Mouse (Mus musculus) erythroblast, embryonic 14.5 days (primary cell): ENCODE data around the gene Zfp462.

Source experiments
- GATA1 ChIP-seq: IDR thresholded peaks from 2 replicates; pipeline ENCODE4 v1.6.1; 2012; ENCODE audit warnings: low read length, inconsistent platforms, mixed read lengths
- TAL1 ChIP-seq: IDR thresholded peaks from 3 replicates; pipeline ENCODE4 v1.6.1; 2012; ENCODE audit warnings: low read length, inconsistent platforms, mixed read lengths

DNA sequence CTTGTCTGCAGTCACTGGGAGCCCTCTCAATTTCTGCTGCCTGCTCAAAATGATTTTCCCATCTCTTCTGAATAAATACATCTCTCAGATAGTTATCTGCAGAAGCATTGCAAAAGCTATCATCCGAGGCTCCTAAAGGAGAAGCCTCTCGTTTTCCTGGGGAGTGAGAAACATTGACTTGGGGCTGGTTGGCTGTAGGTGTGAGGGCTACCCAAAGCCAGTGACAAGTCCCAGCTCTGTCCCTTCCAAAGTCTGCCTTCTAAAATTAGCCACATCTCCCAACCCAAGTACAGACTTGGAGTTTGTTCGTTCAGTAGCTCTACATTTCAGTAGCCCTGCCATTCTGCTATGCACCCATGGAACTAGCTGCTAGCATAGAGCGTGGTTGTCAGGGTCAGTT is 22.3 kb downstream of the Zfp462 start:
- no peak for TF ChIP-seq TAL1
- no peak for TF ChIP-seq GATA1
